Mouse (Mus musculus) hematopoietic stem cell, adult 5-6 weeks (primary cell): ENCODE results near the gene Trabd2b. TPM values are rescaled to one million over a fixed set of nuclear protein-coding genes. Genes with fewer than 3 reads are reported as not detected.

Experiments used
- ATAC-seq, 2 experiments: fragments of 125-278 bp in 1 of 2; replicated peaks in 1 of 2; 2 replicates each; pipeline ENCODE4 v1.8.0; 2016 to 2017; ENCODE audit warnings: inconsistent platforms in 2 of 2, mild to moderate bottlenecking in 2 of 2, moderate number of reproducible peaks in 2 of 2, low read depth in 1 of 2, moderate TSS enrichment in 1 of 2; ENCODE audit not compliant: low FRiP score in 2 of 2, poor library complexity in 2 of 2, severe bottlenecking in 2 of 2, insufficient read depth in 1 of 2, low TSS enrichment in 1 of 2
- total RNA-seq: library from RNA; stranded (forward); fragments of 172-1452, 232-1000 nt; gene quantifications from 2 replicates; pipeline ENCODE4 v1.2.3, GENCODE M21; 2017

Gene Trabd2b
- total RNA-seq, 1 experiment from 2014 or later: 0.10 TPM

GRCm38 (mm10) chr4:114599121-114599520 lies 192.6 kb downstream of the Trabd2b start:
- peak in 1 of 2 experiments; percentile 52; a peak in 2 of 4 replicates for ATAC-seq

DNA sequence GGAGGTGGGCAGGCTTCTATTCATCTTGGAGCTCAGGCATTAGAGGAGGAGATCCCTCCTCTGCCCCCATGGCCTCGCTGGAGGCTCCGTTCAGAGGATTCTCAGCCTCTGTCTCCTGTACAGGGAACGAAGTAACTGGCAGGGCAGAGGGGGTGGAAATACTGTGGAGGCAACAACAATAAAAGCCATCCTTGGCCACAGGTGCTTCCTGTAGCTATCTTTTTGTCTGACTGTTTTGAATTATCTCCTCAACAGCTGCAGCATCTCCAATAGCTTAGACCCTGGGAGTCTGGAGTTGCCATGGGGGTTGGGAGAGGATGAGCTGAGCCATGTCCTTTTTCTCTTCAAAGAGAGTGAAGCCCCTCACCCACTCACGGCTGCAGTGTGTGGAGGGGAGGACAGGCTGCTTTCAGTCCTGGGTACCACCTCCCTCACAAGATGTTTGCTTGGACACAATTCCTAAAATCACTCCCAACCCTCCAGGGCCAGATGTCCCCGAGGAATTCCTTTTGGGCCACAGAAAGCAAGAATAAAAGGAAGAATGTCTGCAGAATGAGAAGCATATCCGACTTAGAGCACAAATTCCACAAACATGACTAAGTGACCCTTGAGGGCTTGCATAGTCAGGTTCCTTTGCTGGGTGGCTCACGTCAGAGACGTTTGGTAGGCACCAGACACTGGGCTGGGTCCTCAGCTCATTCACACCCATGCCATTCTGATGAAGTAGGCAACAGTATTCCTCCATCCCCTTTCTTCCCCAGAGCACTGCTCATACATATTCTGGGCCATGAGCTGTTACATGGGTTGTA lies 194.9 kb downstream of the Trabd2b start:
- no peak for ATAC-seq

- ATAC-seq: no peak
Observed at GRCm38 (mm10) chr4:114605670-114606069, 199.1 kb downstream of the Trabd2b start.

GRCm38 (mm10) chr4:114607873-114608272 lies 201.3 kb downstream of the Trabd2b start:
- no peak for ATAC-seq

- ATAC-seq: no peak
Observed at GRCm38 (mm10) chr4:114609297-114609696, 202.8 kb downstream of the Trabd2b start.

- no peak for ATAC-seq
Observed at GRCm38 (mm10) chr4:114611166-114611929, 204.8 kb downstream of the Trabd2b start.

DNA sequence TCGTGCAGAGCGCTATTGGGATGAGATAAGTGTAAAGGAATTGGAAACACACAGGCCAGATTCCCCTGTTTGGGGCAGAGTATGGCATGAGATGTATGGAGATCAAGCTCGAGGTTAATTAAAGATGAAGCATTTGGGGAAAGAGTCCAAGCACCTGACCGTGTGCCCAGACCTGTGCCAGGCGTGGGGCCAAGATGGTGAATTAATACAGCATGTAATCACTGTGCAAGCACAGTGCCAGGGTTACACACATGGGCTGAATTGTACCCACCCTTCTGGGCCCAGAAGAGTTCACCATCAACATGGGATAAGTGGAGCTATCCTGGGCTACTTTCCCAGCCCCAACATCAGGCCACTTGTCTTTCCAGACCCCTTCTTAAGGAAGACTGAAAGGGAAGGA lies 205.5 kb downstream of the Trabd2b start:
- no peak for ATAC-seq

GRCm38 (mm10) chr4:114612827-114613226 lies 206.3 kb downstream of the Trabd2b start:
- no peak for ATAC-seq

GRCm38 (mm10) chr4:114614086-114614485 lies 207.6 kb downstream of the Trabd2b start:
- no peak for ATAC-seq

DNA sequence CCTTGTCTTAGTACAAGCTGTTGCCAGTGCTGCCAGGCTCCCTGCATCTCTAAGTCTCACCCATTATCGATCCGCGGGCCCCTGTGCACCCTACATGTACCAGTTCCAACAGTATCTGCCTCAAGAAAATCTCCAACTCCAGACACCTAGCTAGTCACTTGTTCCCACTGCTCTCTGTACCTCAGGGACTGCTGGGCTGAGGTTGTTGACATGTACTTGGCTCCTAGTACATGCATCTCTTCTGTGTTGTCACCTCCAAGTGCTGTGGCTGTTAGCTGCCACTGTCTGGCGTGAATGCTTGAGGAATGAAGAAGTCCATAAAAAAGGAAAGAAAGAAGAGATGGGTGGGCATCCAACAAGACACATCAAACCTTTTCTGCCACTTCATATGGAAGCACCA lies 209.2 kb downstream of the Trabd2b start:
- no peak for ATAC-seq

DNA sequence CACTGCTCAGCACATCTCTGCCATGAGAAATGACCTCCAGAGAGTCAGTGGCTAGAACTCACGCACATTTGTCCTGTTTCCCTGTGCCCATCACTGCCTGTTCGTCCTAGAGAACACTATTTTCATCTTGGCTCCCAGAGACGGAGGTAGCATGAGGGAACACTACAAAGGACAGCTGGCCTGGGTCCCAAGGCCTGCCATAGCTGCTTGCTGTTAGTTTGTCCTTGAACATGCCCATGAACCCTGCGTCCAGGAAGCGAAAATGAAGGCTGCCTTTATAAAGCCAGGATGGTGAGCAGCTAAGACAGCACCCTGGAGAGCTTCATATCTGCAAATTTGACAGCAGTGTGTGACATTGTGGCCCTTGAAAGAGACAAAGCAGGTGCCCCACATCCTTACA lies 216.4 kb downstream of the Trabd2b start:
- no peak for ATAC-seq

DNA sequence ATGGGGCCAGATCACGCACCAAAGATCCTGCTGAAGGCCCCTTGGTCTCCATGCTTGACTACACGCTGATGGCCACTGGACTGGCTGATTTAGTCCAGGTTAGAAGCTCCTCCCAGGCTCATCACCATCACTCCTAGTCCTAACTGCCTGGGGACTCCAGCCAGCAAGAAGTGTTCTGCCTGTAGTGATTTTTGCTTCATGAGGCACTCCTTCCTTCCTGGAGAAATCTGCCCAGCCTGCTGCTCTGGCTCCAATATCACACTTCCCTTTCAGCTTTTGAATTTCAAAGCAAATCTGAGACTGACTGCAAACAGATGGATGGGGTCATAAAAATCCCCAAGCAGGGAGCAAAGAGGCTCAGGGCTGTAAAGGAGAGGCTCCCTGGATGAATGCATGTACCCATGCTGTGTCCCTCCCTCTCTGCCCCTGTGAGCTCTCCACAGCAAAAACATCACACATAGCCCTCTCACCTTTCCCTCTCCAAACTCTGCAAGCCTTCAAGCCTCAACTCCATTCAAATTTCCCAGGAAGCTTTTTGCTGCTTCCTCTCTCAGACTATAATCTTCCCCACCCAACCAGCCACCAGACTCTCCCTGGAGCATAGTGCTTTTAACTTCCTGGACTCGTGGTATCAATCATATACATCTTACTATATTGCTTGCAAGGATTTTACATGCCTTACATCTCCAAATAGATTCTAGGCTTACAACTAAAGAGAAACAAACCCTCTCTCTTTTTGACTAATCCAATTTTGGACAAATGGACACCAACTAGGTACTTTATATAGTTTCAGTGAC lies 217.8 kb downstream of the Trabd2b start:
- no peak for ATAC-seq

DNA sequence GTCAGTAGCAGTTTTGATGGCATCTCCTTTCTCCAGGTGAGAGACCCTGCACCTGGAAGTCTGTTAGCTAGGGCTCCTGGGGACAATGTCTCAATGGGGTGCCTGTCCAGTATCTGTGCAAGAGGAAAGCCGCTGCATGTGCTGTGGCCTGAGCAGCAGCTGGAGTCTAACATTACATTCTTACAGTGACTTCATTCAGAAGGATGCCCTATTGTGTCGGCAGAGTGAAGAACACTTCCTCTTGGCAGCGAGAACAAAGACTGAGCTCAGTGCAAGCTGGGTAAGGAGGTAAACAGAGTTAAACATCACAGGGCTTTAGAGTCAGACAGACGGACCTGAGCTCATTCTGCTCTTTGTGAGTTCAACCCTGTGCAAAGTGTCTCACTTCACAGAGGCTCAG lies 218.8 kb downstream of the Trabd2b start:
- ATAC-seq: no peak

DNA sequence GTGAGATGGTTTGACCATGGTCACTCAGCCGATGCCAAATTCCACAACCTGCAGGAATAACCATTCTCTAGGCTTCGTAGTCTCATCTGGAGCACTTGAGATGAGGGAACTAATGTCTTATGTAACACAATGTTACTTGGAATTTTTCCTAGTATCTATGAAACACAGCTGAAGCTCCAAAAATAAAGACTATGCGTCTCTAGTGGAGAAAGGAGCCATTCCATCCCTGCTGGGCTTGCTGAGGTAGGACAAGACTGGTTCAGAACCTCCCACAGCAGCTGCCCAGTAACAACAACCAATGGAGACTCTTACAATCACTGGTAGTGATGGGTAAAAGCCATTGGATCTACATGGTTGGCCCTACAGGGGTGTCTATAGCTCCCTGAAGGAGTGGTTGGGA lies 219.4 kb downstream of the Trabd2b start:
- ATAC-seq: no peak

DNA sequence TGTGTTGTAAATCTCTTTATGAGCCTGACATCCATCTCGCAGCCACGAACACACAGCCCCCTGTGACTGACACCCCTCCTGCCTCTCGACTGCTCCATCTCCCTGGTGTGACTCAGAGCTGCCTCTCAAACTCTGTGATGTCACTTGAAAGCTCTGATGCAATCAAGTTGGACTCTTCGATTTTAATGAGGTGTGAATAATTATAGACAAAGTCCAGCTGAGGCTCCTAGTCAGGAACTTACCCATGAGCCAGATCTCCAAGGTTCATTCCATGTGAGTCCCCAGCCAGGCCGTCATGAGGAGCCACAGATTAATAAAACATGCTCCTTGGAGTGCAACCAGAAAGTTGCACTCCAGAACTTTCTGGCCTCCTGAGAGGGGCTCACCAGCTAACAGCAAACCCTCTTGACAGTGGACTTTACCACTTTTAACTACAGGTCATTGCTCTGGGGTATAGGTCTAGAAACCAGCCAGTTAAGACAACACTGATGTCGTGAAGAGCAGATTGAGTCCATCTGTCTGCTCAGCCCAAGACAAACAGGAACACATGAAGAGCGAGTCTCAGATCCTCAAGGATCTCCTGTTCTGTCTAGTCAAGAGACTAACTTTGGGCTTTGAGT lies 221.3 kb downstream of the Trabd2b start:
- ATAC-seq: no peak

DNA sequence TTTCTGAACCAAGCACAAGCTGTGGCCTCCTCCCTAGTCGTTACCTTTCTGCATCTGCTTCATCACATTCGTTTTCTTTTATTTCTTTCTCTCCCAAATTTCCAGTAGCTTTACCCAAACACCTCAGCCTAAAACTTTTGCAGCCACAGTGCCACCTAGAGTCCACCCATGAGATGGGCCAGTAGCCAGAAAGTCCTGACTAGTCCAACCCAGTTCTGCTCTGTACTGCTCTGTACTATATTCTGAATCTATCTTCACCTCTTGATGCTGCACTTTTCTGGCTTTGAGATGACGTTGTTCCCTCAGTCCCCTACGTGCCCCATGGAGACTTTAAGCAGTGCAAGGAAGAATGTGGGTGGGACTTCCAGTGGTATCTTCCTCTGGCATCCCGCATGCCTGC lies 229.4 kb downstream of the Trabd2b start:
- ATAC-seq: peak; percentile 53 to 62

DNA sequence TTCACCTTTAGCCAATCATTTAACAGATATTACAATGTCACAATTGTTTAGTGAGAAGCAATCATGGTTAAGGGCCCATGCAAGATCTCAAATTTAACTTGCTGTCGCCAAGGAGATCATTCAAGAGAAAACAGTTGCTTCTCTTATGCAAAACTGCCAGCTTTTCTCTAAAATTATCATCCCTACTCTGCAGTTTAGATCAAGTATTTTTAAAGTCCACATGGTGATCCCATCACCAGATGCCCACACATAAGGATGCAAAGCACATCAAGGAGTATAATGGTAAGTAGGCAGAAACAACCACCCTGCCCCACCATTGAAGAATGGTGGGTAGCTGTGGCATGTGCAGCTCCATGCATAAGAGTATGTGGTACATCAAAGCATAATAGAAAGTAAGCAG lies 229.8 kb downstream of the Trabd2b start:
- ATAC-seq: no peak
